Mouse (Mus musculus) adrenal gland, postnatal 4 days (tissue): ENCODE data around the gene Nol11. TPM values are rescaled to one million over a fixed set of nuclear protein-coding genes. Genes with fewer than 3 reads are reported as not detected.

Experiments
- total RNA-seq, 2 experiments: library from RNA; stranded (reverse); gene quantifications; 2 replicates each; pipeline ENCODE4 v1.2.3; 2021

Nol11 gene
- total RNA-seq, 2 experiments from 2014 or later: 27.0 to 27.3 TPM

Other genes with a start within 250 kb of the Nol11 start
- 10 to 100 TPM; 52.5 to 54.6 TPM for gene Kpna2, start 189.8 kb downstream of the Nol11 start, total RNA-seq
- gene 1810010H24Rik, start 163.7 kb downstream of the Nol11 start, total RNA-seq: 1 to 10 TPM; 3.2 to 6.3 TPM
- 10 to 100 TPM; 51.6 to 55.4 TPM for gene Bptf, start 57.3 kb downstream of the Nol11 start, total RNA-seq